In genomic region chr14:118268849-118269248, GRCm38 (mm10) we compare ENCODE assay signal across 27 mouse cellular contexts. TPM values are rescaled to one million over a fixed set of nuclear protein-coding genes. Genes with fewer than 3 reads are reported as not detected.
DNase-seq lines count a peak whose midpoint lies in the region; ATAC-seq and TF ChIP-seq lines count a peak whose summit lies in the region.
"Had no signal": no experiment of that assay in that cellular context is flagged by ENCODE, and none has a peak within 500 bp of the region (broad histone marks: within the 10 kb centered on the region; RNA-seq: fewer than 3 reads in every experiment).

No protein-coding gene starts in this region.

- no peak overlapping the region for H3K4me2 ChIP-seq in intestine, embryonic 15.5 days (replicated peaks)
- no peak overlapping the region for H3K4me2 ChIP-seq in intestine, embryonic 16.5 days (ENCODE audit: low read depth, low read length)
- no peak overlapping the region for H3K4me2 ChIP-seq in stomach, embryonic 14.5 days (replicated peaks; ENCODE audit: low read depth, low read length)
- no peak overlapping the region for H3K4me2 ChIP-seq in stomach, postnatal 0 days (replicated peaks; ENCODE audit: low read depth)
- H3K4me2 ChIP-seq: embryonic facial prominence, embryonic 12.5 days; forebrain, embryonic 13.5 days; forebrain, embryonic 15.5 days had no signal

- H3K4me3 ChIP-seq in intestine, embryonic 15.5 days (replicated peaks) = no peak overlapping the region
- no peak overlapping the region for H3K4me3 ChIP-seq in intestine, embryonic 16.5 days (ENCODE audit: low read length)
- H3K4me3 ChIP-seq in stomach, embryonic 14.5 days (ENCODE audit: low read depth, low read length) = no peak overlapping the region
- H3K4me3 ChIP-seq in stomach, postnatal 0 days (ENCODE audit: low read depth, low read length) = no peak overlapping the region
- H3K4me3 ChIP-seq: embryonic facial prominence, embryonic 10.5 days; embryonic facial prominence, embryonic 12.5 days; forebrain, embryonic 13.5 days; forebrain, embryonic 15.5 days had no signal

- TF ChIP-seq EP300 in stomach, postnatal 0 days (optimal IDR thresholded peaks at IDR 0.05) = no peak

- 66% methylated on average over 4 of the region's 4 CpGs for WGBS in intestine, embryonic 15.5 days
- 70% methylated on average over 4 of the region's 4 CpGs for WGBS in intestine, embryonic 16.5 days
- 83% methylated on average over 4 of the region's 4 CpGs for WGBS in stomach, embryonic 14.5 days
- 47% methylated on average over 4 of the region's 4 CpGs for WGBS in stomach, postnatal 0 days

- no peaks in the 10 kb centered on the region for H3K4me1 ChIP-seq in intestine, embryonic 15.5 days (replicated peaks)
- no peaks in the 10 kb centered on the region for H3K4me1 ChIP-seq in intestine, embryonic 16.5 days (ENCODE audit: control insufficient read depth, insufficient read depth, low read length)
- H3K4me1 ChIP-seq in stomach, embryonic 14.5 days (ENCODE audit: control insufficient read depth, insufficient read depth, low read length) = no peaks in the 10 kb centered on the region
- H3K4me1 ChIP-seq in stomach, postnatal 0 days (replicated peaks; ENCODE audit: control insufficient read depth, insufficient read depth) = no peaks in the 10 kb centered on the region
- H3K4me1 ChIP-seq: embryonic facial prominence, embryonic 10.5 days; embryonic facial prominence, embryonic 12.5 days; forebrain, embryonic 13.5 days; forebrain, embryonic 15.5 days had no signal

- H3K27ac ChIP-seq in intestine, embryonic 15.5 days = no peak overlapping the region
- no peak overlapping the region for H3K27ac ChIP-seq in intestine, embryonic 16.5 days (ENCODE audit: low read length)
- H3K27ac ChIP-seq in stomach, embryonic 14.5 days (ENCODE audit: low read length) = no peak overlapping the region
- H3K27ac ChIP-seq in stomach, postnatal 0 days (replicated peaks) = no peak overlapping the region
- H3K27ac ChIP-seq: embryonic facial prominence, embryonic 10.5 days; embryonic facial prominence, embryonic 12.5 days; forebrain, embryonic 13.5 days; forebrain, embryonic 15.5 days had no signal

- no peak for TF ChIP-seq CTCF in stomach, postnatal 0 days (IDR thresholded peaks at IDR 0.05; ENCODE audit: low read depth)

- H3K27me3 ChIP-seq in intestine, embryonic 15.5 days (replicated peaks) = no peaks in the 10 kb centered on the region
- H3K27me3 ChIP-seq in intestine, embryonic 16.5 days (replicated peaks; ENCODE audit: control insufficient read depth, insufficient read depth, low read length) = no peaks in the 10 kb centered on the region
- H3K27me3 ChIP-seq in stomach, embryonic 14.5 days (ENCODE audit: control insufficient read depth, insufficient read depth, low read length) = no peaks in the 10 kb centered on the region
- no peaks in the 10 kb centered on the region for H3K27me3 ChIP-seq in stomach, postnatal 0 days (ENCODE audit: control insufficient read depth, insufficient read depth, low read length)
- H3K27me3 ChIP-seq: embryonic facial prominence, embryonic 12.5 days; forebrain, embryonic 13.5 days; forebrain, embryonic 15.5 days had no signal

- no peaks in the 10 kb centered on the region for H3K36me3 ChIP-seq in intestine, embryonic 15.5 days
- H3K36me3 ChIP-seq in intestine, embryonic 16.5 days (ENCODE audit: control insufficient read depth, insufficient read depth, low read length) = no peaks in the 10 kb centered on the region
- H3K36me3 ChIP-seq in stomach, embryonic 14.5 days (ENCODE audit: control insufficient read depth, insufficient read depth, low read length) = no peaks in the 10 kb centered on the region
- no peaks in the 10 kb centered on the region for H3K36me3 ChIP-seq in stomach, postnatal 0 days (ENCODE audit: control insufficient read depth, insufficient read depth, low read length)
- H3K36me3 ChIP-seq: embryonic facial prominence, embryonic 10.5 days; embryonic facial prominence, embryonic 12.5 days; forebrain, embryonic 15.5 days had no signal

- peak; percentile 59 for DNase-seq in stomach, postnatal 0 days (ENCODE audit: low spot score)
- no peak for DNase-seq in adrenal gland, adult 8-10 months
- DNase-seq in cerebellum, postnatal 25 days = no peak
- DNase-seq in frontal cortex, postnatal 36 days (ENCODE audit: low spot score in 2 of 2) = no peak
- DNase-seq: adrenal gland, adult 2 months; adrenal gland, postnatal 14 days; adrenal gland, postnatal 36 days; cerebellum, adult 11-12 months; cerebellum, adult 2 months; cerebellum, adult 9-10 months; cerebellum, postnatal 10 days; cerebellum, postnatal 36 days; embryo, embryonic 11 days; forebrain, postnatal 0 days had no signal

- ATAC-seq in intestine, embryonic 15.5 days = peak; percentile 68
- peak; percentile 65 for ATAC-seq in intestine, embryonic 16.5 days
- peak; percentile 25; the same call in 1 of the 2 replicates for ATAC-seq in stomach, embryonic 14.5 days (ENCODE audit: insufficient number of reproducible peaks, insufficient read depth, low FRiP score, low read depth)
- ATAC-seq in stomach, postnatal 0 days (ENCODE audit: low FRiP score, low TSS enrichment) = peak; percentile 69
- ATAC-seq: forebrain, embryonic 13.5 days; forebrain, embryonic 15.5 days; forebrain, postnatal 0 days had no signal

- H3K9me3 ChIP-seq in intestine, embryonic 15.5 days = no peaks in the 10 kb centered on the region
- H3K9me3 ChIP-seq in intestine, embryonic 16.5 days (ENCODE audit: control insufficient read depth, low read length) = no peaks in the 10 kb centered on the region
- H3K9me3 ChIP-seq in stomach, embryonic 14.5 days (ENCODE audit: control insufficient read depth, low read depth, low read length) = no peaks in the 10 kb centered on the region
- no peaks in the 10 kb centered on the region for H3K9me3 ChIP-seq in stomach, postnatal 0 days (ENCODE audit: control insufficient read depth, low read length)
- H3K9me3 ChIP-seq: embryonic facial prominence, embryonic 10.5 days; embryonic facial prominence, embryonic 12.5 days; forebrain, embryonic 13.5 days; forebrain, embryonic 15.5 days had no signal

- H3K9ac ChIP-seq in intestine, embryonic 15.5 days = no peak overlapping the region
- H3K9ac ChIP-seq in intestine, embryonic 16.5 days (ENCODE audit: low read depth, low read length) = no peak overlapping the region
- no peak overlapping the region for H3K9ac ChIP-seq in stomach, embryonic 14.5 days (replicated peaks; ENCODE audit: low read depth, low read length)
- H3K9ac ChIP-seq in stomach, postnatal 0 days (ENCODE audit: low read length) = no peak overlapping the region
- H3K9ac ChIP-seq: embryonic facial prominence, embryonic 12.5 days; forebrain, embryonic 13.5 days; forebrain, embryonic 15.5 days; forebrain, postnatal 0 days had no signal

RNA-seq across cellular contexts. Expression of gene Gm9376, which starts 2.1 kb away (rescaled TPM):
- polyA plus RNA-seq in intestine, embryonic 15.5 days (2015; fragmentation: Nextera tagmentation; extraction: Ambion mirVana) = not detected in 2 replicates
- polyA plus RNA-seq in intestine, embryonic 16.5 days (2015; fragmentation: Nextera tagmentation; extraction: Ambion mirVana) = not detected in 2 replicates
- polyA plus RNA-seq in stomach, embryonic 14.5 days (2014; fragmentation: Nextera tagmentation; extraction: Ambion mirVana) = not detected in 2 replicates
- not detected in 2 replicates for polyA plus RNA-seq in stomach, postnatal 0 days (2015; fragmentation: Nextera tagmentation; extraction: Ambion mirVana)
- total RNA-seq in adrenal gland, adult 8-10 months (2022) = not detected
- total RNA-seq: adrenal gland, adult 2 months; adrenal gland, postnatal 14 days; adrenal gland, postnatal 36 days; common myeloid progenitor, adult 5-6 weeks; ES-E14; forebrain, postnatal 0 days; MEL had no signal
- polyA plus RNA-seq: adrenal gland, adult 2 months; C2C12; cerebellum, adult 2 months; embryonic facial prominence, embryonic 10.5 days; embryonic facial prominence, embryonic 12.5 days; embryonic facial prominence, embryonic 14.5 days; forebrain, embryonic 11.5 days; forebrain, embryonic 13.5 days; forebrain, embryonic 15.5 days; forebrain, postnatal 0 days had no signal

RNA-seq across cellular contexts. Expression of gene Sox21, which starts 32.0 kb away (rescaled TPM):
- 0.09 and 0.14 TPM in 2 replicates for polyA plus RNA-seq in intestine, embryonic 15.5 days (2015; fragmentation: Nextera tagmentation; extraction: Ambion mirVana)
- not detected in 2 replicates for polyA plus RNA-seq in intestine, embryonic 16.5 days (2015; fragmentation: Nextera tagmentation; extraction: Ambion mirVana)
- polyA plus RNA-seq in stomach, embryonic 14.5 days (2014; fragmentation: Nextera tagmentation; extraction: Ambion mirVana) = 9.3 and 11.8 TPM in 2 replicates
- polyA plus RNA-seq in stomach, postnatal 0 days (2015; fragmentation: Nextera tagmentation; extraction: Ambion mirVana) = 6.8 and 7.9 TPM in 2 replicates
- under 1 TPM in 3 of 4 experiments, not detected in 1; 0.09 to 0.17 (median 0.17) TPM for total RNA-seq in adrenal gland, adult 8-10 months (2022)
- total RNA-seq: adrenal gland, adult 2 months; adrenal gland, postnatal 14 days; common myeloid progenitor, adult 5-6 weeks; MEL had no signal
